Mouse (Mus musculus) thymus, postnatal 36 days (tissue): ENCODE measurements around the gene Pde5a.

Source experiments
- DNase-seq, 2 experiments: peaks; one replicate each; pipeline ENCODE4 v3.0.0; 2022; ENCODE audit warnings: mixed read lengths in 2 of 2

Pde5a gene

GRCm38 (mm10) chr3:122766930-122767329, 38.2 kb downstream of the Pde5a start:
- no peak for DNase-seq

- DNase-seq = peak in 1 of 2 experiments; percentile 23
These were observed 39.1 kb downstream of the Pde5a start for GRCm38 (mm10) chr3:122767841-122768240.

GRCm38 (mm10) chr3:122781417-122781816, 52.7 kb downstream of the Pde5a start:
- DNase-seq = no peak

- DNase-seq = no peak
These were observed 55.5 kb downstream of the Pde5a start for GRCm38 (mm10) chr3:122784245-122784644.

- no peak for DNase-seq
These were observed 59.6 kb downstream of the Pde5a start for GRCm38 (mm10) chr3:122788314-122788713.

GRCm38 (mm10) chr3:122789544-122789943, 60.8 kb downstream of the Pde5a start:
- DNase-seq = no peak

- no peak for DNase-seq
These were observed 71.3 kb downstream of the Pde5a start for GRCm38 (mm10) chr3:122800050-122800449.

- no peak for DNase-seq
These were observed 72.0 kb downstream of the Pde5a start for GRCm38 (mm10) chr3:122800553-122801435.

- DNase-seq = no peak
These were observed 72.9 kb downstream of the Pde5a start for GRCm38 (mm10) chr3:122801436-122802221.

- no peak for DNase-seq
These were observed 78.6 kb downstream of the Pde5a start for GRCm38 (mm10) chr3:122807313-122807712.

GRCm38 (mm10) chr3:122810090-122810863, 81.5 kb downstream of the Pde5a start:
- no peak for DNase-seq

GRCm38 (mm10) chr3:122810986-122811385, 82.2 kb downstream of the Pde5a start:
- DNase-seq = no peak

- no peak for DNase-seq
These were observed 85.8 kb downstream of the Pde5a start for GRCm38 (mm10) chr3:122814531-122814930.

GRCm38 (mm10) chr3:122818282-122818681, 89.5 kb downstream of the Pde5a start:
- DNase-seq = no peak

GRCm38 (mm10) chr3:122820700-122821099, 92.0 kb downstream of the Pde5a start:
- no peak for DNase-seq

GRCm38 (mm10) chr3:122828270-122829058, 99.7 kb downstream of the Pde5a start:
- DNase-seq = no peak

GRCm38 (mm10) chr3:122834519-122834918, 105.8 kb downstream of the Pde5a start:
- DNase-seq = no peak

- DNase-seq = no peak
These were observed 106.5 kb downstream of the Pde5a start for GRCm38 (mm10) chr3:122835097-122835850.

- no peak for DNase-seq
These were observed 108.9 kb downstream of the Pde5a start for GRCm38 (mm10) chr3:122837639-122838038.

- DNase-seq = no peak
These were observed 119.8 kb downstream of the Pde5a start for GRCm38 (mm10) chr3:122848410-122849034.

- DNase-seq = no peak
These were observed 126.4 kb downstream of the Pde5a start for GRCm38 (mm10) chr3:122855149-122855548.
